Mouse (Mus musculus): ENCODE measurements around the gene Foxj3.
"Not testable (repeated sequence)": the region's sequence is repeated elsewhere in the genome, so short reads cannot be mapped to it uniquely, and the experiment has no call there.

Foxj3 gene

GRCm38 (mm10) chr4:119572682-119573081 is 35.9 kb downstream of the Foxj3 start:
- no peak for DNase-seq (ENCODE audit: low spot score)

GRCm38 (mm10) chr4:119574504-119574903 is 37.7 kb downstream of the Foxj3 start:
- no peak for DNase-seq (ENCODE audit: low spot score)

- no peak for DNase-seq (ENCODE audit: low spot score)
Measured at GRCm38 (mm10) chr4:119575459-119575858, 38.7 kb downstream of the Foxj3 start.

- no peak for DNase-seq (ENCODE audit: low spot score)
Measured at GRCm38 (mm10) chr4:119588037-119588436, 51.2 kb downstream of the Foxj3 start.

- DNase-seq (ENCODE audit: low spot score): no peak
Measured at GRCm38 (mm10) chr4:119589423-119589822, 52.6 kb downstream of the Foxj3 start.

GRCm38 (mm10) chr4:119590027-119590426 is 53.2 kb downstream of the Foxj3 start:
- DNase-seq (ENCODE audit: low spot score): no peak

- DNase-seq (ENCODE audit: low spot score): no peak
Measured at GRCm38 (mm10) chr4:119592479-119592878, 55.7 kb downstream of the Foxj3 start.

GRCm38 (mm10) chr4:119594331-119594730 is 57.5 kb downstream of the Foxj3 start:
- no peak for DNase-seq (ENCODE audit: low spot score)

GRCm38 (mm10) chr4:119599605-119600004 is 62.8 kb downstream of the Foxj3 start:
- DNase-seq (ENCODE audit: low spot score): no peak

- DNase-seq (ENCODE audit: low spot score): no peak
Measured at GRCm38 (mm10) chr4:119609488-119609887, 72.7 kb downstream of the Foxj3 start.

- no peak for DNase-seq (ENCODE audit: low spot score)
Measured at GRCm38 (mm10) chr4:119614078-119614477, 77.3 kb downstream of the Foxj3 start.

GRCm38 (mm10) chr4:119614724-119615123 is 77.9 kb downstream of the Foxj3 start:
- DNase-seq (ENCODE audit: low spot score): no peak

- no peak for DNase-seq (ENCODE audit: low spot score)
Measured at GRCm38 (mm10) chr4:119626081-119626645, 89.4 kb downstream of the Foxj3 start.

- no peak for DNase-seq (ENCODE audit: low spot score)
Measured at GRCm38 (mm10) chr4:119626876-119627275, 90.1 kb downstream of the Foxj3 start.

- no peak for DNase-seq (ENCODE audit: low spot score)
Measured at GRCm38 (mm10) chr4:119627317-119627716, 90.5 kb downstream of the Foxj3 start.

GRCm38 (mm10) chr4:119628363-119628762 is 91.6 kb downstream of the Foxj3 start:
- DNase-seq (ENCODE audit: low spot score): not testable (repeated sequence)

- no peak for DNase-seq (ENCODE audit: low spot score)
Measured at GRCm38 (mm10) chr4:119631115-119631919, 94.5 kb downstream of the Foxj3 start.

- DNase-seq (ENCODE audit: low spot score): no peak
Measured at GRCm38 (mm10) chr4:119632721-119633120, 95.9 kb downstream of the Foxj3 start.

- DNase-seq (ENCODE audit: low spot score): no peak
Measured at GRCm38 (mm10) chr4:119633342-119633741, 96.5 kb downstream of the Foxj3 start.

GRCm38 (mm10) chr4:119633948-119634347 is 97.1 kb downstream of the Foxj3 start:
- DNase-seq (ENCODE audit: low spot score): no peak

GRCm38 (mm10) chr4:119634908-119635660 is 98.3 kb downstream of the Foxj3 start:
- no peak for DNase-seq (ENCODE audit: low spot score)

GRCm38 (mm10) chr4:119635686-119636085 is 98.9 kb downstream of the Foxj3 start:
- no peak for DNase-seq (ENCODE audit: low spot score)

GRCm38 (mm10) chr4:119636731-119637130 is 99.9 kb downstream of the Foxj3 start:
- DNase-seq (ENCODE audit: low spot score): no peak

Data from ovary, adult 18-20 months (tissue).